Mouse (Mus musculus): ENCODE measurements around the gene Nfkbid. TPM values are rescaled to one million over a fixed set of nuclear protein-coding genes. Genes with fewer than 3 reads are reported as not detected.

The Nfkbid gene
- under 1 TPM in 1 of 4 experiments, not detected in 3; 0.40 TPM for total RNA-seq (2022)

DNA sequence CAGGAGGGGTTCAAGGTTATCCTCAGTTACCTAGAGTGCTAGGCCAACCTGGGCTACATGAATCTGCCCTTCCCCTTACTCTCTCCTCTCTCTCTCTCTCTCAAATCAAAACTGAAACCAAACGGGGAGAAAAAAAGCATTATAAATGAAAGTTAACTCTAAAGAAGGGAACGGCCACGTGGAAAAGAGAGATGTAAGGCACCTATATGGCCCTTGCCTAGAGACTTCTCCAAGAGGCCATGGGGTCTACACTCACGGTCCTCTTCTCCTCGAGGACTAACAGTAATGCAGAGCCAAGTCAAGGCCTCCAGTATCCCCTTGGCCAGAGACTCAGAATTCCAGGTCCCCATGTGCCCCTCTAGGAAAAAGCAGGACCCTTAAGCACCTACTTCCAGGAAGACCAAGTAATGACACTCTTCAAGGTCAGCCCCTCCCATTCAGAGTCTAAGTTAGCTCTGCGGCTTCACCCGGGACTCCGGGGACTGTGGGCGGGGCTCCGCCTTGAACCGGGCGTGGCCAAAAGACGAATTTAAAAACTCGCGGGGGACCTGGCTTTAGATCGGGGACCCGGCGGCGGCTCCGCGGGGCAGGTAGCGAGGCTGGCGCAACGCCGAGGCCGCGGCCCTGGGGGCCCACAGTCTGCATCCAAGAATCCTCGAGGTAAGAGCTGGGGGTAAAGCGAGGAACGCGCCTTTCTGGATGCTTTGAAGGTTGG is at the start of gene Nfkbid:
Nfkbid (plus strand) TSS at position 558 of the 715 bp plus-strand sequence.
- DNase-seq (ENCODE audit: low spot score in 2 of 2): peak in 1 of 2 experiments; percentile 18

DNA sequence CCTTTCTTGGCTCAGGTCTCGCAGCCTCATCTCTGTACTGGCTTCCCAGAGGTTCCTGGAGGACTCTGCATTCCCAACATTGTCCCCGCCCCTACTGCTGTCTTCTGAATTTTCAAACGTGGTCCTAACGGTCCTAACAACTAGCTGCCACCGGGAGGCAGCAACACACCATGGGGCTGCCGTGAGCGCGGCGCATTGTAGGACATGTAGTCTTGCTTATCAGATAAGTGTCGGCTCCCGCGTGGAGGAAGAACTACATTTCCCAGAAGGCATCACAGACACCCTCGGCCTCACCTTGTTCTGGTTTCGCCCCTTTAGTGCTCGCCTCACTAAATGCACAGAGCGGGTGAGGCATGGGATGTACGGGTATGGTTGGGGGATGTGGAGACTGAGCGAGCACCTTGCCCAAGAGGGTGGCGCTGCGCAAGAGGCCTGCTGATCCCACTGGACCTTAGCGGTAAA is 48.0 kb upstream of the Nfkbid start:
- peak; percentile 87 to 91 for DNase-seq (ENCODE audit: low spot score in 2 of 2)

DNA sequence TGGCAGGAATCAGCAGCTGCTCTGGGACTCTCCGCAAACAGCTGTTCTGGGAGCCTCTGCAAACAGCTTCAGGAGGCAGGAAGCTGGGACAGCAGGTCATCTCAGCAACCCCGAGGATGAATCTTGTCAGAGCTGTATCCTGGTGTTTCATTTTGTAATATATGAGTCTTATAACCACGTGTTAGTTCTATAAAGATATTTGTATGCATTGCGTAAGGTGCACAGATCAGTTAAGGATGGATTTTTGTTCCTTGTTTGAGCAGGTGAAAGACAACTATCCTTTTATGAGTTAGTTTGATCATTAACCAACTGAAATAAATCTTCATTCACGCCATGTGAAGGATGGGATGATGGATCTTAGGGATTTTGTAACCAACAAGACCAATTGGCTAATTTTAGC is 41.5 kb upstream of the Nfkbid start:
- no peak for DNase-seq (ENCODE audit: low spot score in 2 of 2)

DNA sequence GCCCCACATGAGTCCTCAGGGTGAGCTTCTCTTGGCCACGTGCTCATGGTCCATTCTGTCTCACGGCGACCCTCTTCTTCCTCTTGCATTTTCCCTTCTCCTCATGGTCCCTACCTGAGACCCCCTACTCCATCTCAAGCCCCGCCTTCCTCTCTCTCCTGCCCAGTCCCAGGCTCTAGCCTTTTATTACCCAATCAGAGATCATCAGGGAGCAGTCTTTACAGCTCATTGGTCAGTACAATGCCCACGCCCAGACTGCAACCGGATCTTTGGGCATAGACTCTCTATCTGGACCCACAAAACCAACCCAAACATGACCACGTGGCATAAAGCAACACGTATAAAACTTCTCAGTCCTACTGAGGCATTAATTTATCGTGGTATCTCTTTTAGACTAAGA is 37.4 kb upstream of the Nfkbid start:
- no peak for DNase-seq (ENCODE audit: low spot score in 2 of 2)

DNA sequence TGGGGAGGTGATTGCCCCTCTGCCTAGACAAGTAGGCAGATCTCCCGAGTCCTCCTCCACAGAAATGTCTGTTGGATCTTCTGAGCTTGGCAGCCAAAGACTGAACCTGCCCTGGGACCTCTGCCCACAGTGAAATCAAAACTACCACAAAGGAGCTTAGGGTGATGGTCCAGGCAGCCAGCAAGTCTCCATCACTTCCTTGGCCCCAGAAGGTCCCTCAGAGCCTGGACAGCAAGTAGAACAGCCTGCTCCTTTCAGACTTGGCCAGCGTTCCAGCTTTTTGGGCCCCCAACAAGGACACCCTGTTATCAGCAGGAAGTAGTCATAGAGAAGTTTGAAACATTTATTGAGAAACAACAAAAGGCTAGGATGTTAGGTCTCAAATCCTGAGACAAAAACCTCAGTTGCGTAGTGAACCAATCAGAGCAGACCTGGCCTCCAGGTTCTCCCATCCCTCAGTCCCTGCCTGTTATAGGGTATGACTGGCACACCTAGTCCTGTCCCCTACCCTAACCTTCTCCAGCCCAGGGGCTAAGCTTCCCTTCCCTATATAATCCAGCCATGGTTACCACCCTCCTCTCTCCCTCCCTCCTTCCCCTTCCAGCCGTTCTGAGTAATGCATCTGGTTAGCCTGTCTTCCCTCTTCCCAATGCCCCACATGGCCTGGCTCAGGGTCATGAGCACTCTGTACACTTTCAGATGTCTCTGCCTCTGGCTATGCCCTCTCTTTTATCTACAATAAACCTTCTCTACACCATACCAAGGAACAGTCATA is 28.6 kb upstream of the Nfkbid start:
- no peak for DNase-seq (ENCODE audit: low spot score in 2 of 2)

DNA sequence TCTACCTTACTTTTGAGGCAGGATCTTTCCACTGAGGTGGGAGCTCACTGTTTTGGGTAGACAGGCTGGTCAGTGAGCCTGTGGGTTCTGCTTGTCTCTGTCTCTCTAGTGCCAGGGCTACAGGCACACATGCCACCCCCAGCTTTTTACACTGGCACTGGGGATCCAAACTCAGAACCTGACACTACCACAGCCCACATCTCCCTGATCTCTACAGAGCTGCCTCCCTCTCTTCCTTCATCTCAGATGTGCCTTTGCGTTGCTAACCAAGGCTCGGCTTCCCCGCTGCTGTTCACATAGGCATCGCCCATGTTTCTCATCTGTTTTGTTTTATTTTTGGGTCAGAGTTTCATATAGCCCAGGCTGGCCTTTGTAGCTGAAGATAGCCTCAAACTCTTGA is 27.9 kb upstream of the Nfkbid start:
- no peak for DNase-seq (ENCODE audit: low spot score in 2 of 2)

DNA sequence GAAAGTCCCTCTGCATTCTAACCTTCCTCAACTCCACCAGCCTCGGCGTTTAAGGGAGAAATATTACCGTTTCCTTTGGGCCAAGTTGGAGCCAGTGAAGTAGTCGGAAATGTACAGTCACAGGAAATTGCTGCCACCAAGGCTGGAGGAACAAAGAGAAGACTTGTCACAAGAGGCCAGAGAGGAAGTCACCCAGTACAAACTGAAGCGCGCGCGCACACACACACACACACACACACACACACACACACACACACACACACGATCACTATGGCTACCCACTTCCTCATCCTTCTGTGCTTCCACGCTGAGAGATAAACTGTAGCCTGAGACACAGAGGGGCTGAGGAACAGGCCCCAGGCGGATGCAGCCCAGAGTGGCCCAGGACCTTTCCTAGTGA is 27.2 kb upstream of the Nfkbid start:
- no peak for DNase-seq (ENCODE audit: low spot score in 2 of 2)

DNA sequence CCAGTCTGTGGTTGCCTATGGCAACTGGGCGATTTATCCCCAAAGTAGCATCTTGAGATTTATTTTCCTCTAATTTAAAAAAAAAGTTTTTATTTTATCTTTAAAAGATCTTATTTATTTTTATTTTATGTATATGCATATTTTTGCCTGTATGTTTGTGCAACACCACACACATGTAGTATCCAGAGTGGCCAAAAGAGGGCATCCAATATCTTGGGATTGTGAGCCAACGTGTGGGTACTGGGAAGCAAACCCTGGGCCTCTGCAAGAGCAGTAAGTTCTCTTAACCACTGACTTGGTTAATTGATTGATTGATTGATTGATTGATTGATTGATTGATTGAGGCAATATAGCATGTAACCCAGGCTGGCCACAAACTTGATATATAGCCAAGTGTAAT is 26.7 kb upstream of the Nfkbid start:
- DNase-seq (ENCODE audit: low spot score in 2 of 2): no peak

DNA sequence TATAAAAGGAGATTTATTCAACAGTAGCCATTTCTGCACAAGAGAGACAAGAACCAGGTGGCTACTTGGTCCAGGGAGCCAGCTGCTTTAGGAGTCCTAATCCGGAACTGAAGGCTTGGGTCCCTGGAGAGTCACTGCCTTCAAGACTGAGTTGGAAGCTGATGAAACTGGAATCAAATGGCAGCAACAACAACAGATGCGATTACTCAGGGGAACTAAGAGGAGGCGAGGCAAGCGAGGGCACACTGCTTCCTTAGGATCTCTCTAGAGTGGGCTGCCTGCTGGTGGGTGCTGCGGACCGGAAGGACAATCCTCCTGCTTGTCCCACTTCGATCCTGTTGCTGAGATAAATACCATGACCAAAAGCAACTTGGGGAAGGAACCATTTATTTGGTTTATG is 21.9 kb upstream of the Nfkbid start:
- no peak for DNase-seq (ENCODE audit: low spot score in 2 of 2)

DNA sequence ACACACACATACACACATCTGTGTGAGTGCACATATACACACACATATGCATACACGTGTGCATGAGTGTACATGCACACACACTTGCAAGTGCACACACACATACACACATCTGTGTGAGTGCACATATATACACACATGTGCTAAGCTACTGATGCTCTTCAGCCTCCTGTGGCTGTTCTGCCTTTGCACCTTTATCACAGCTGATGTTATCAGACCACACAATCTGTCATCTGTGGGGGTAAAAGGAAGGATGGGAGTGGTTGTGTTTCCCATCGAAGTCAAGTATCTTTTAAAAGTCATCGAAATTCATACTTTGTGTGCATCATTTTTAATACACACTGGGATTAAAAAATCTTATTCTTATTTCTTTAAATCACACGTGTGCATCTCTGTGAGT is 19.2 kb upstream of the Nfkbid start:
- DNase-seq (ENCODE audit: low spot score in 2 of 2): no peak

DNA sequence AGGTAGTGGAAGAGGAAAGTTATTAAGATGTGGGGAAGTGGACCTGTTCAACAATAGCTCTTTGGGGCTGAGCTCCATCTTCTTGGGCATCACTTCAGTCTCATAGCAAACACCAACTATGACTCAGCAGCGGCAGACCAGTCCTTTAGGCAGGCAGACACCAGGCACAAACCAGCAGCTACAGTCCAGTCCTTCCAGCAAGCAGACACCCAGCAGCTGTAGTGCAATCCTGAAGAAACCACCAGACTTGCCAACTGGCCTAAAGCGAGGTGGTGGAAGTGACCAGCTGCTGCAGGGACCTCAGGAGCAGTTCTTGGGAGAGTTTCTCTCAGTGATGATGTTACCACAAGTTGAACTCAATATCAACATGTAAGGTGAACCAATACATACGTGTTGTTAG is 12.9 kb upstream of the Nfkbid start:
- no peak for DNase-seq (ENCODE audit: low spot score in 2 of 2)

DNA sequence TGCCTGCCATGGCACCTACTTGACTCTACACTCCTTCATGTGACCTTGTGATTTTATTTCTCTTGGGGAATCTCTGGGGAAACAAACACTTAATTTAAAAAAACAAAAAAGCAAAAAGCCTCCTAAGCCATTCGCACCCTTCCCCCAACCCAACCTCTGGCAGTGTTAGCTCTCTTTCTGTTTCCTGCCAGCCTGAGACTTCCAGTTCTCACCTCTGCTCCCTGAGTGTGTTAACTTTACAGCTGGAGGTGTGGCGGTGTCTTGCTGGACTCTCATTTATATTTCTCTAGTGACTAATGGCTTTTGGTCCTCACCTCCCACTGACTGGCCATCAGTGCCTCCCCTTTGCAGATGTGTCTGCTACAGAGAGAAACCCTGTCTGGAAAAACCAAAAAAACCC is 11.7 kb upstream of the Nfkbid start:
- DNase-seq (ENCODE audit: low spot score in 2 of 2): no peak

DNA sequence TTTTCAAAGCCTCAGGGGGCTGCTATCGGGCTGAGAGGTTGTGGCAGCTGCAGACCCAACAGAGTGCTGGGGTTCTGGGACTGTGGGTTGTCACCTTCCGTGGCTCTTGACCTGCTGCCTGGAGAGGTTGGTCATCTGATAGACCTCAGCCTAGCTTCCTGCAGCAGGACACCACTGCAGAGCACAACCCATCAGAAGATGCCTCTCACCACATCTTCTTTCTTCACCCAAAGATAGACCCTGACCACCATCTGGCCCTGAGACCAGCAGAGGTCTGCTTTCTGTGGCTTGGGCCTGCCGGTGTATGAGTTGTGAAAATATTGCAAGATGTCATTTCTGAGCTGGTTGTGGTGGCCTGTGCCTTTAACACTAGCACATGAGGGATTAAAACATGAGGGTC is 10.5 kb upstream of the Nfkbid start:
- DNase-seq (ENCODE audit: low spot score in 2 of 2): no peak

DNA sequence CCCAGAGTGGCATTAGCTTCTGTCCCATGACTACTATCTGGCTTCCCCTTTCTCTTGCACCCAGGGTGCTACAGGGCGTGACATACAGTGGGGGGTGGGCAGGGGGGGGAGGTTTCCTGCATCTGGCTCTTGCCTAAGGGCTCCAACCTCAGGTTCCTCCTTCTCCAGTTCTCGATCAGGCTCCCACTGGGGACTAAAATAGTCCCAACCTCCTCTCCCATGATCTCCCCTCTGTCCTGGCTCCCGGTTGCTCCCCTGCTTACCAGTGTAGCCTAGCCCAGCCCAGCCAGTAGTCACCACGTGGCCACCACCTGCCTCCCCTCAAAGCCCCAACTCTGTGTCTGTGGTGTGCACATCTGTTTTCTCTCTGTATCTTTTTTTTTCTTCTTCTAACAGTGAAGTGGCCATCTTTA is 8.8 kb upstream of the Nfkbid start:
- no peak for DNase-seq (ENCODE audit: low spot score in 2 of 2)

DNA sequence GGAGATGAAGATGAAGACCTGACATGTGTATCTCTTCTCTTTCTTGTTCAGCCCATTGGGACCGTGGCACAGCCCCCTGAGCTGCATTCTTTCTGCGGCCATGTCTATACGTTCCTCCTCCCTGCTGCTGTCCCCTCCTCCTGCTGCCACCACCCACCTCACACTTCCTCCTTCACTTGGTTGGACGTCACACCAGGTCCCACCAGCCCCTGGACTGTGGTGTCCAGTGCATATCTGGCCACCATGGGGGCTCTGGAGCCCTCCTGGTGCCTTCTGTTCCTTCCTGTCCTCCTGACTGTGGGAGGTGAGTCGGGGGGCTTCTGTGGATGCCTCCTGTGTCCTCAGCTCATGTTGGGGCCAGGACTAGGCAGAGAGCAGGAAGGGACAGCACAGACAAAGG is 7.9 kb upstream of the Nfkbid start, which contains the start of gene Tyrobp:
Tyrobp (plus strand) TSS at position 165 of the 400 bp plus-strand sequence.
- DNase-seq (ENCODE audit: low spot score in 2 of 2): no peak

DNA sequence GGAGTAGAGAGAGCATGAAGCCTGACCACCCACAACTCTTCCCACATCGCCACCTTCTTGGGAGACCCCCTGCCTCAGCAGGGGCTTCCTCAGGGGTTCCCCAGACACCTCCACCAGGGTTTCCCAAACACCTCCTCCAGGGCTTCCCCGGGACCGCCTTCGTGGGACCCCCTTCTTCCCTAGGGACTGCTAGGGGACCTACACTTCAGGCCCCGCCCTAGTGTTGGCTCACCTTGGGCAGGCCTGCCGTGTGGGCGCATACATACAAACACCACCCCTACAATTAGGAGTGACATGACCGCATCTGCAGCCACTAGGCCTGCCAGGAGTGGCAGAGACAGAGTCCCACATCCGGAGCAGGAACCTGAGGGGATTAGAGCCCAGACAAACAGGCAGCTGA is 3.7 kb upstream of the Nfkbid start:
- no peak for DNase-seq (ENCODE audit: low spot score in 2 of 2)

DNA sequence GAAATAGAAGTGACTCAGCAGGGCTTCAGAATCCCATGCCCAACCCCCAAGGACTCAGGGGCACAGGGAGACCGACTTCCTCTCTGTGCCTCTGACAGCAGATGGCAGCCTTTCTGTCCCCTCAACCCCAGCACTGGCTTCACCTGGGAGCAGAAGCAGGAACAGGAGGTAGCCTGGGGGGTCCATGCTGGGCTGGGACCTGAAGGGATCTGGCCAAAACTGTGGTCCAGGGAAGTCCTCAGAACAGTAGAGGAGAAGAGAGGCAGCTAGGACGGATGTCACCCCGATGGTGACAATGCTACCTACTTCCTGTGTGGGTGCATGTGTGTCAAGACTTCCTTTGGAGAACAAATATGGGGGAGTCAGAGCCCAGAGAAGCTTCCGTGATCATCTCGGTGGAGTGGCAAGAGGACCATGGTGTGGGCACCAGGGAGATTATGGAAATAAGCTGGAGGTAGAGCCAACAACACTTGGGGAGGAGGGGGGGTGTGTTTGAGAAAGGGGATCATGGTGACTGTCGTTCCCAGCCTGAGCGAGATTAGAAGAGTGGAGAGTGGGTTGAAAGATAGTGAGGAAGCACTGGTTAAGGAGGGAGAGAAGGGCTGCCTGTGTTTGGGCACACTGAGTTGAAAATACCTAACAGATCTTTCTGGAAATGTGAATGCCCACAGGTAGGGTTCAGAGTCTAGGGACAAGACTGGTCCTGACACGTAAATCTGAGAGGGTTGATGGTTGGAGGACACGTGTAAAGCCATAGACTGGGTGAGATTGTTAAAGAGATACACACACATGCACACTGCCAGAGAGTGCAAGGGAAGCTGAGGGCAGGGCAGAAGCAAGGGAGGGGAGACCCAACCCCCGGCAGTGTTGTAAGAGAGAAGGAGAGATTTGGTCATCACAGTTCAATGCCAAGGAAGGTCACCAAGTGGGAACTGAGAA is 1.7 kb upstream of the Nfkbid start, which contains the start of gene Hcst:
Hcst (minus strand) TSS at position 294 of the 939 bp plus-strand sequence.
- DNase-seq (ENCODE audit: low spot score in 2 of 2): no peak

DNA sequence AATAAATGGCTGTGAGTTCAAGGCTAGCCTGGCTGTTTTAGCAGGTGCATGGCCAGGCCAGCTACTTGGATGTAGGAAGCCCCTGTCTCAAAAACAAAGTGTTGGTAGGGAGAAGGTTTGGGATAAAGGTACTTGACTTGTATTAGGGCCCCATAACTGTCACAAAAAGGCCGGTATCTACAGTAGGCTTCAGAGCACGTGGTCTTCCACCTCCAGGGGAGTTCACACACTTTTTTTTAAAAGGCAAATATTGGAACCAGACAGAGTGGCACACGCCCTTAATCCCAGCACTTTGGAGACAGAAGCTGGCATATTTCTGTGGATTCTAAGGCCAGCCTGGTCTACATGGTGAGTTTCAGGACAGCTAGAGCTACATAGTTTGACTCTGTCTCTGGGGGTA is 859 bp upstream of the Nfkbid start:
- no peak for DNase-seq (ENCODE audit: low spot score in 2 of 2)

DNA sequence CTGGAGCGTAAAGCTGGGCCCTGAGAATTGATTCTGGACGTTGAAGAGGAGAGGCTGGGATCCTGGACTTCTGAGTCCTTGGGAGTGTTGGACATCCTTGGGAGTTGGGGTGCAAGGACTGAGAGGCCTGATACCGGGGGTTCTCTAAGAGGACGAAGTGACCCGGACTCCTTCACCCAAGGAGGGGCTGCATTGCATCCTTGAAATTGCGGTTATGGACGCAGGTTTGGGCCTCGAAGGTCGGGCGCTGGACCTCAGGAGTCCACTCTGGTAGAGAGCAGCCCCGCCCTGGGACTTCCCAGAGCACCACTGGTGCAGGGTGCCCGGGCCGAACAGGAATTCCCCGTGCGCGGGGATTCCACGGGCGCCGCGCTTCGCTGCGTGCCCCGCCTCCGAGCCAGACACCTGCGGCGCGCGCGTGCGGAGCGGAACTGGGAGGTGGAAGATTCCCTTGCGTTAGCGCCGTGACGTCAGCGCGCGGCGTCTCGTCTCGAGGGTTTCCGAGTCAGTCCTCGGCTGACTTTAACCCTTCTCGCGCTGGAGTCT is 431 bp downstream of the Nfkbid start:
- peak; percentile 25 to 45 for DNase-seq (ENCODE audit: low spot score in 2 of 2)

DNA sequence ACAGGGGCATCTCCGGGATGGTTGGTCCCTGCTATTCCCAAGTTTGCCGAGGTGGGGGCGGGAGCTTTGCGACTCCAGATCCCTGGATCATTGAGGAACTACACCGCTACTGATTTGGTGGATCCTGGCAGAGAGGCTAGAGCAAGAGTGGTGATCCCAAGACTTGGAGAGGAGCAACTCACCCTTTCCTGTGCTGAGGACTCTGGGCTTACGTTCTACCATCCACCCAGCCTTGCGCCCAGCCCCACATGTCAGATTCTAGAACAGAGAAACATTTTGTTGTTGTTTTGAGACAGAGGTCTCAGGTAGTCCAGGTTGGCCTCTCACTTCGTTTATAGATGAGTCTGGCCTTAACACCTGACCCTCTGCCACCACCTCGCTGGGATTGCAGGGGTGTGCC is 1.0 kb downstream of the Nfkbid start:
- DNase-seq (ENCODE audit: low spot score in 2 of 2): no peak

DNA sequence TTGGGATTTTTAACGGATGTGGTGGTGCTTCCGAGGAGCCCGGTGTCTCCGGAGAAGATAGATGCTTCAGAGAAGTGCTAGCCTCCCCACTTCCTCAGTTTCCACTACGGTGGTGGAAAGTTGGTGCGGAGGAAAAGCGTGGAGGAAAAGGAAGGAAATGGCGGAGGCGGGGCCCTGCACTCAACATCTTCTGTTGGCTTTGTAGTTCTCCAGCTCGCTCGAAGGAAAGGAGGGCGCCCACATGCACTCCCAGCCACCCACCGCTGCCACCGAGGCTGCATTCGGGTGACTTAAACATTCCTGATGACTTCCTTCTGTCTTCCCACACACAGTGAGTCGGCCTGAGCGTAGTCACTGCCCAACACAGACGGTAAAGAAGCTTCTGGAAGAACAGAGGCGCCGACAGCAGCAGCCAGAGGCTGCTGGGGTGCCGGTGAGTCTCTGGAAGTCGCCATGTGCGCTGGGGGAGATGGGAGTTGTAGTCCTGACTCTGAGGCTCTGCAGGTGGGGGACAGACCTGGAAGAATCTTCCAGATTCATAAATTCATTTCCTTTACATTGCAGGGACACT is 1.6 kb downstream of the Nfkbid start:
- no peak for DNase-seq (ENCODE audit: low spot score in 2 of 2)
